Mouse (Mus musculus) cortical plate, adult 2 months (tissue): ENCODE results near the gene Gal3st1. TPM values are rescaled to one million over a fixed set of nuclear protein-coding genes. Genes with fewer than 3 reads are reported as not detected.
"Not testable (repeated sequence)": the region's sequence is repeated elsewhere in the genome, so short reads cannot be mapped to it uniquely, and the experiment has no call there.

Experiments
- H3K27ac ChIP-seq: fragments of 200-500 bp; 2 replicates; pipeline ENCODE4 v1.5.1; 2012; ENCODE audit warnings: low read length, control low read depth, inconsistent platforms; ENCODE audit not compliant: insufficient read depth
- H3K4me1 ChIP-seq: fragments of 200-500 bp; 2 replicates; pipeline ENCODE4 v1.6.1; 2011; ENCODE audit warnings: low read length; ENCODE audit not compliant: control insufficient read depth, insufficient read depth
- H3K4me3 ChIP-seq: fragments of 200-500 bp; 2 replicates; pipeline ENCODE4 v1.5.1; 2011; ENCODE audit warnings: mild to moderate bottlenecking, low read length, control low read depth; ENCODE audit not compliant: insufficient read depth
- CTCF ChIP-seq: fragments of 200-500 bp; IDR thresholded peaks from 2 replicates; pipeline ENCODE4 v1.5.1; 2011; ENCODE audit warnings: mild to moderate bottlenecking, control low read depth, low read length; ENCODE audit not compliant: insufficient read depth; ENCODE audit errors: extremely low read depth
- POLR2A ChIP-seq: fragments of 200-500 bp; IDR thresholded peaks from 2 replicates; pipeline ENCODE4 v1.6.1; 2011; ENCODE audit warnings: mild to moderate bottlenecking, low read length, control low read depth; ENCODE audit not compliant: insufficient read depth; ENCODE audit errors: extremely low read depth
- polyA plus RNA-seq: library from polyadenylated mRNA; depleted of rRNA; stranded (reverse); fragments of >200 nt; gene quantifications from 2 replicates; pipeline ENCODE4 v1.2.3, GENCODE M21; 2012

Gal3st1 gene
- polyA plus RNA-seq, 1 experiment = 36.4 TPM

- no peak overlapping the region for H3K4me3 ChIP-seq
- TF ChIP-seq POLR2A = no peak
- no peak for TF ChIP-seq CTCF
Observed at GRCm38 (mm10) chr11:3999547-3999946, 16.1 kb downstream of the Gal3st1 start.

GRCm38 (mm10) chr11:4001603-4002002, 18.2 kb downstream of the Gal3st1 start:
- Histone ChIP-seq H3K4me1 (0 out of 2 replicates have a peak, but pooled peaks cover 4% of the 10 kb centered on the region), H3K27ac (no peak overlapping the region), H3K4me3 (no peak overlapping the region)
- no peak for TF ChIP-seq POLR2A
- peak; percentile 83 for TF ChIP-seq CTCF

More at GRCm38 (mm10) chr11:3999547-3999946, 16.1 kb downstream of the Gal3st1 start:
- no peak overlapping the region for H3K27ac ChIP-seq
- H3K4me1 ChIP-seq = no peaks in the 10 kb centered on the region

- TF ChIP-seq POLR2A (no peak), CTCF (no peak)
- H3K4me3 ChIP-seq = no peak overlapping the region
- H3K4me1 ChIP-seq = 0 out of 2 replicates have a peak, but pooled peaks cover 4% of the 10 kb centered on the region
- no peak overlapping the region for H3K27ac ChIP-seq
Observed at GRCm38 (mm10) chr11:4005220-4005805, 21.9 kb downstream of the Gal3st1 start.

GRCm38 (mm10) chr11:4006462-4006861, 23.0 kb downstream of the Gal3st1 start:
- Histone ChIP-seq H3K27ac (no peak overlapping the region), H3K4me1 (0 out of 2 replicates have a peak, but pooled peaks cover 4% of the 10 kb centered on the region), H3K4me3 (no peak overlapping the region)
- TF ChIP-seq CTCF (peak; percentile 50), POLR2A (no peak)

- Histone ChIP-seq H3K4me1 (no peaks in the 10 kb centered on the region), H3K4me3 (no peak overlapping the region), H3K27ac (no peak overlapping the region)
- TF ChIP-seq CTCF = no peak
- TF ChIP-seq POLR2A = no peak
Observed at GRCm38 (mm10) chr11:4012616-4013015, 29.2 kb downstream of the Gal3st1 start.

- H3K4me3 ChIP-seq, H3K27ac ChIP-seq, H3K4me1 ChIP-seq: not testable (repeated sequence)
Observed at GRCm38 (mm10) chr11:4015796-4016195, 32.4 kb downstream of the Gal3st1 start.

- H3K4me1 ChIP-seq, H3K27ac ChIP-seq, H3K4me3 ChIP-seq: not testable (repeated sequence)
Observed at GRCm38 (mm10) chr11:4022111-4022510, 38.7 kb downstream of the Gal3st1 start.

- no peak overlapping the region for H3K4me3 ChIP-seq
- H3K27ac ChIP-seq = no peak overlapping the region
- H3K4me1 ChIP-seq = peaks cover 3% of the 10 kb centered on the region; the same call in 1 of the 2 replicates
- TF ChIP-seq POLR2A = no peak
- no peak for TF ChIP-seq CTCF
Observed at GRCm38 (mm10) chr11:4023321-4023720, 39.9 kb downstream of the Gal3st1 start.

- Histone ChIP-seq H3K27ac (no peak overlapping the region), H3K4me3 (no peak overlapping the region), H3K4me1 (peaks cover 3% of the 10 kb centered on the region; the same call in 1 of the 2 replicates)
- TF ChIP-seq POLR2A = no peak
- no peak for TF ChIP-seq CTCF
Observed at GRCm38 (mm10) chr11:4027066-4027465, 43.6 kb downstream of the Gal3st1 start.

GRCm38 (mm10) chr11:4027561-4028334, 44.3 kb downstream of the Gal3st1 start:
- Histone ChIP-seq H3K4me1 (peaks cover 3% of the 10 kb centered on the region; the same call in 1 of the 2 replicates), H3K27ac (no peak overlapping the region), H3K4me3 (no peak overlapping the region)
- TF ChIP-seq CTCF (no peak), POLR2A (no peak)
